Mouse (Mus musculus) brain, adult 2 months (tissue): ENCODE results near the gene Oosp3.

ENCODE experiments used
- DNase-seq: peaks from one replicate; pipeline ENCODE4 v3.0.0; 2011; ENCODE audit warnings: low read depth, low spot score

Gene Oosp3

GRCm38 (mm10) chr19:11696755-11697154, at the start of gene Oosp3:
Gene Oosp3 (plus strand): TSS chr19:11697055.
- no peak for DNase-seq

DNA sequence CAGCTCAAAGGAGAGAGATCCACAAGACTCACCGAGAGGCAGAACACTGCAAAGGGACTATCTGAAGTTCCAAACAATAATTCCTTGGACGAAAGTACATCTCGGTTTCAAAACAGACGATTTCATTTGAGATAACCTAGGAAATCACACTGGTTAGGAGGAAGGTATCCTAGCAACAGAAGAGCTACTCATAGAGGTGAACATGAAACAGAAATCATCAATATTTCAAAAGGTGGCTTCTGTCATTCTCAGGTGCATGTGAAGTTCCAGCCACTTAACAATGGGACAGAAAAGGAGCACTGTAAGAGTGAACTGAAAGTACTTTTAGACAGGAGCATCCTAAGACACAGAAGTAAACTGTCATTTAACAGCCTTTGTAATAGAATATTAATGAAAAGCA, 47.3 kb upstream of the Oosp3 start:
- no peak for DNase-seq

- DNase-seq, result no peak
Measured at GRCm38 (mm10) chr19:11659142-11659541, 37.7 kb upstream of the Oosp3 start.

DNA sequence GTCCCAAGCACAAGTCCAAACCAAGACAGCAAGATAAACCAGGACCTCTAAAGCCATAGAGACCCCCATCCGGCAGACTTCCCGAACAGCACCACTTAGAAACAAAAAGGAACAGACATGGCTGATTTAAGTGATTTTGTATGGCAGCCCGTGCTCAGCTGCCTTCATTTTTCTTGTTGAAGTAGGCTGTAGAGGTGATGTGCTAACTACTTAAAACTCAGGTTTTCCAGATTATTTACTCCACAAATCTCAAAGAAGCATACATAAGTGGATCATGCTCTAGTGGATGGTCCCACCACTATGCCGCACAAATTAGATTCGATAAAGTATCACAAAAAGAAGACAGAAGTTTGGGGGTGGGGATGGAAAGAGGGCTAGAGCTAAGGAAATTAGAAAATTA, 36.4 kb upstream of the Oosp3 start, which contains the start of gene Oosp2:
Gene Oosp2, minus strand, starts transcription at position 101 of the 400 bp plus-strand sequence.
- no peak for DNase-seq

- no peak for DNase-seq
Measured at GRCm38 (mm10) chr19:11661562-11661961, 35.3 kb upstream of the Oosp3 start.

DNA sequence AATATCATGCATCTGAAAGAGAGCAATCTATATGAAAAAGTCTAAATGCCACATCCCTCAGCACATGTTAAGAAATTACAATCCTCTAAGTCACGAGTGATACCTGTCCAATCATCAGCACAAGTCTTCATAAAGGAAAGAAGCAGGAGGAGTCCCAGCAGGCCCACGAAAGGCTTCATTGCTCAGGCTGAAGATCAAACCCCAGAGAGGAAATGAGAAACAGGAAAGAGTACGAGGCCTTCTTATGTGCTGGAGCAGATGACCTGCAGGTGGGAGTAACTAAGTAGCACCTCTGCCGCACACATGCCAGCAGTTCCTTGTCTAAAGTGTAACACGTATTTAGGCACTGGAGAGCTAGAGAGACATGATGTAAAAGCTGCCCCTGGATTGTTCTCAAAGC, 6.0 kb upstream of the Oosp3 start, which contains the start of gene Oosp1:
Gene Oosp1, minus strand, starts transcription at position 312 of the 400 bp plus-strand sequence.
- DNase-seq, result no peak

GRCm38 (mm10) chr19:11691454-11691853, 5.4 kb upstream of the Oosp3 start:
- DNase-seq, result no peak

GRCm38 (mm10) chr19:11698342-11698741, 1.5 kb downstream of the Oosp3 start:
- DNase-seq, result no peak

DNA sequence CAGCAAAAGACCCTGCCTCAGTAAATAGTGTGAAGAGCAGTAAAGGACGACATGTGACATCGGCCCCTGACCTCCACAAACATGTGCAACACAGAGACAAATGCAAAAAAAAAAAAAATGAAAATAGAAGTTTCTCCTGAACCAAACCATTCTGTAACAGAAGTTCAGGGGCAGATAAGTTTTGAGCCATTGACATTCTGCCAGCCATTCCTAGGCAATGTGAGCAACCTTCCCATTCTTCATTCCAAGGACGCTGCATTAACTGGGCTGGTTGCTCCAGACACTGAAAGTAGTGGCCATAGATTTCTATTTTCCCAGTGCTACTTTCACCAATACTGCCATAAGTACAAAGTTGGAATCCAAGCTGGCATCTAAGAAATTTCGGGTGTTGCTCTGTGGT, 15.6 kb downstream of the Oosp3 start:
- no peak for DNase-seq

DNA sequence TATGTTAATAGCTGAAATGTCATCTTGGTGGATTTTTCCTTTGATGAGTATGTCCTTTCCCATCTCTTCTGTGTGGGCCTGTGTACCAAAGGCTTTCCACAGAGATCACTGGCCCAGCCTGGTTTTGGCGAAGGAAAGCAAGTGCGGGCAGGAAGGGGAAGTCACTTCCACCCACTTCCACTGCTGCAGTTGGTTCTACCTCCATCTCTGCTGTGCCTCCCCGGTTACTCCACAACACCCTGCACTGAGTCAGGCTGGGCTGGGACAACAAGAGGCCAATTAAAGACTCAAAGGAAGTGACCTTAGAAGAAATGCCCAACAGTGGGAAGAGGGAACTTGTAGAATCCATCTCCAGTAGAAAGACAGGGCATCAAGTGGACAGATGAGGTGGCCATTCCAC, 23.2 kb downstream of the Oosp3 start:
- no peak for DNase-seq

- no peak for DNase-seq
Measured at GRCm38 (mm10) chr19:11723870-11724269, 27.0 kb downstream of the Oosp3 start.

- DNase-seq, result no peak
Measured at GRCm38 (mm10) chr19:11724275-11724674, 27.4 kb downstream of the Oosp3 start.

GRCm38 (mm10) chr19:11725915-11726314, 29.1 kb downstream of the Oosp3 start:
- no peak for DNase-seq

DNA sequence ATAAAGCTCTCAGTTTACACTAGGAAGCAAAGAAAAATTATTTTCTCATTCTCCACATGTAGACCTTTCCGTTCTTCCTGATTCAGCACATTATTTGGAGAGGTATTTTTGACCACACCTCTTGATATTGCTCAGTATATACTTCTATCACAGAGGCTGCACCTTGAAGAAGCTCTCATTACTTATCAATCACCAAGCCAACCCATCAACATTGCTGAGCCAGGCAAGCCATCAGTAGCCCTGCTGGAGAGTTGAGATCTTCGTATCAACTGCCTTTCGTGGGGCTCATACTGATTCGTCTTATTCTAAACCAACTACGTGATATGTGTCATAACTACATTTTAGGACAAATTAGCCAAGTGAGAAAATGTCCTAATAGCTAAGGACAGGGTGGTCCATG, 30.4 kb downstream of the Oosp3 start:
- no peak for DNase-seq

DNA sequence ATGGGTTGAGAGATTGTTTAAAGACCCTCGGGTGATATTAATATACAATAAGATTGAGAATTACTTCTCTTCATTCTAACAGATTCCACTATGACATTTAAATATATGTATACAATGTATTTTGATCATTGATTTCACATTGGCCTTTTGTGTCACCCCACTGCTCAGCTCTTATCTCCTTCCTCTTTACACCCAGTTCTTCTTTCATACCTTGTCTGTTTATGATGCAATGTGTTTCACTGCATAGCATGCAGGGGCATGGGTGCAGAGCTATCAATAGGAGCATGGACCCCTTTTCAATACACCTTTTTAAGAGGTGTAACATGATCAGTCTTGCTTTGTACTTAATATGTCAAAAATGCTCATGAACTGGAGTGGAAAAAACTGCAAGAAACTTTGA, 33.4 kb downstream of the Oosp3 start:
- DNase-seq, result no peak

DNA sequence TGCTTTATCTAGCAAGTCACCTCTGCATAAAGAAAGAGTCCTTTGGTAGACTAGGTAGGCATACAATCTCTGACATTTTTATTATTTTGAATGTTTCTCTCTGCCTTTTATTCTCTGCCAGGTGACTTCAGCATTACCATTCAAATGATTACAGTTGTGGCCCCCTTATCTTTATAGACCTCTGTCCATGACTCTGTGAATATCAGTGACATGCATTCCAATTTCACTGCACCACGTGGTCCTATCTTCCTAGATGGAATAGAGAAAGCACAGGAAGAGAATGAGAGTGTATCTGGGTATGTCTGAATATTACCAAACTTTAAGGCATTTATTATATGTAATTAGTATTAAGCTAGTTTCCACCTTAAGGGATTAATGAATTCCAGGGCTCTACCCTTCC, 39.6 kb downstream of the Oosp3 start:
- no peak for DNase-seq

DNA sequence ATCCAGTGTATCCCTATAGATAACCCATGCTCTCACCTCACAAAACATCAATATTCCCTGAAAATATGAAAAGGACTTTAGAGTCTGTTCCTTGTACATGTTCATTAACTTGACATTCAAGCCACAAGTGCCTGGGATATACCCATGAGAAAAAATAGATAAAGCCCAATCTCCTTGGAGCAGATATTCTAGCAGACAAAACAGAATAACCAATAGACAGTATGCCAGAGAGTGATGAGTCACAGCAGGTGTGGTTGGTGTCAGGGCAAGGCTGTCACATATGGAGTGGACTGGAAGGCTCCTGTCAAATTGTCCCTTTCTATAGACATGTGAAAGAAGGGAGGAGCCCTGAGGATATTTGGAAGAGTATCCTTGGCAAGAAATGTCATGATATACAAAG, 48.8 kb downstream of the Oosp3 start:
- no peak for DNase-seq

DNA sequence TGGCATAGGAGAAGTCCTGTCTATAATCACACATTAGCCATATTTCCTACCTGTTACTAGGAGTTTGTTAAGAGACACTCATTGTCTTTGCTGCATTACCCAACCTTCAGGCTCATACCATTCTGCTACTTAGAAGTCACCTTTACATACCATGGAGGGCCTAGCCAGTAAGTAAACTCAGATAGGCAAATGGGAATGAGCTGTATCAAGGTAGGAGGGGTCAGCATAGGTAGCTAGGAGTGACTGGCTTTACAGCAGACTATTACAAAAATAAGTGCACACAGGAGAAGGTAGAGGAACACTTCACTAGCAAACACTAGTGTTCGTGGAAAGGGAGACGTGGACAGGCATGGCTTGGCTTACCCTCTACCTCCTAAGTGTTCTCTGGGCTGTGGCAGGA, 50.4 kb downstream of the Oosp3 start, which contains the start of gene Gif:
Gene Gif, plus strand, starts transcription at position 257 of the 400 bp plus-strand sequence.
- DNase-seq, result no peak
